17 mouse cellular contexts compared by ENCODE assay signal in the genomic region with DNA sequence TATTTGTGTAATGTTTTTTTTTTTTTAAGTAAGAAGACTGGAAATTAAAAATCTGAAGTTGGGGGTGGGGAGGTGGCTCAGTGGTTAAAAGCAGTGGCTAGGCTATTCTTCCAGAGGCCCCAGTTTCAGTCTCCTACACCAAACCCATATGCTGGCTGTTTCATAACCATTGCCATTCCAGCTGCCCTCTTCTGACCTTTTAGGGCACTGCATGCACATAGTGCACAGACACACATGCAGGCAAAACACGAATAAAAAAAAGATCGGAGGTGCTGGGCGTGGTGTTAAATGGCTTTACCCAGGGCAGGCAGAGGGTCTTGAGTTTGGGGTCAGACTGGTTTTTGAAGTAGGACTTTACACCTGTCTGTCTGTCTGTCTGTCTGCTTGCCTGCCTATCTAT. TPM values are rescaled to one million over a fixed set of nuclear protein-coding genes. Genes with fewer than 3 reads are reported as not detected.
DNase-seq lines count a peak whose midpoint lies in the region; ATAC-seq and TF ChIP-seq lines count a peak whose summit lies in the region.
"Had no signal": no experiment of that assay in that cellular context is flagged by ENCODE, and none has a peak within 500 bp of the region (broad histone marks: within the 10 kb centered on the region; RNA-seq: fewer than 3 reads in every experiment).

No protein-coding gene starts in this region.

- H3K4me1 ChIP-seq in intestine, postnatal 0 days (replicated peaks; ENCODE audit: control insufficient read depth, insufficient read depth, low read length): no peaks in the 10 kb centered on the region
- no peaks in the 10 kb centered on the region for H3K4me1 ChIP-seq in intestine, embryonic 16.5 days (ENCODE audit: control insufficient read depth, insufficient read depth, low read length)
- no peaks in the 10 kb centered on the region for H3K4me1 ChIP-seq in thymus, adult 2 months (replicated peaks; ENCODE audit: control insufficient read depth, insufficient read depth, low read length)
- H3K4me1 ChIP-seq: hindbrain, embryonic 13.5 days; limb, embryonic 10.5 days; midbrain, embryonic 10.5 days had no signal

- no peak overlapping the region for H3K4me3 ChIP-seq in intestine, postnatal 0 days (ENCODE audit: low read depth, low read length)
- no peak overlapping the region for H3K4me3 ChIP-seq in intestine, embryonic 16.5 days (ENCODE audit: low read length)
- H3K4me3 ChIP-seq in thymus, adult 2 months (ENCODE audit: control insufficient read depth, insufficient read depth, low read length): no peak overlapping the region
- H3K4me3 ChIP-seq: hindbrain, embryonic 13.5 days; limb, embryonic 10.5 days; midbrain, embryonic 10.5 days had no signal

- peaks cover 42% of the 10 kb centered on the region for H3K36me3 ChIP-seq in intestine, postnatal 0 days (ENCODE audit: control insufficient read depth, insufficient read depth)
- H3K36me3 ChIP-seq in intestine, embryonic 16.5 days (ENCODE audit: control insufficient read depth, insufficient read depth, low read length): no peaks in the 10 kb centered on the region
- peaks cover 55% of the 10 kb centered on the region for H3K36me3 ChIP-seq in thymus, adult 2 months (ENCODE audit: control insufficient read depth, insufficient read depth, low read length)

- no peaks in the 10 kb centered on the region for H3K27me3 ChIP-seq in intestine, postnatal 0 days (replicated peaks; ENCODE audit: control insufficient read depth, insufficient read depth, low read length)
- no peaks in the 10 kb centered on the region for H3K27me3 ChIP-seq in intestine, embryonic 16.5 days (replicated peaks; ENCODE audit: control insufficient read depth, insufficient read depth, low read length)
- no peaks in the 10 kb centered on the region for H3K27me3 ChIP-seq in thymus, adult 2 months (ENCODE audit: control insufficient read depth, insufficient read depth, low read length)
- H3K27me3 ChIP-seq: hindbrain, embryonic 13.5 days had no signal

- H3K4me2 ChIP-seq in intestine, postnatal 0 days (replicated peaks; ENCODE audit: low read depth): no peak overlapping the region
- H3K4me2 ChIP-seq in intestine, embryonic 16.5 days (ENCODE audit: low read depth, low read length): no peak overlapping the region
- H3K4me2 ChIP-seq: hindbrain, embryonic 13.5 days had no signal

- ATAC-seq in intestine, postnatal 0 days: no peak
- no peak for ATAC-seq in intestine, embryonic 16.5 days
- ATAC-seq: activated CD4-positive, CD25-positive, alpha-beta regulatory T cell, adult 4 months had no signal

- 89% methylated on average over 3 of the region's 3 CpGs for WGBS in intestine, postnatal 0 days
- WGBS in intestine, embryonic 16.5 days: 97% methylated on average over 3 of the region's 3 CpGs
- WGBS in thymus, adult 2 months: 97% methylated on average over 3 of the region's 3 CpGs

- peak; percentile 41 for TF ChIP-seq CTCF in intestine, postnatal 0 days (IDR thresholded peaks at IDR 0.05; ENCODE audit: low read depth)
- no peak for TF ChIP-seq CTCF in thymus, adult 2 months (IDR thresholded peaks at IDR 0.05; ENCODE audit: borderline replicate concordance, control insufficient read depth, extremely low read depth, insufficient read depth, low read length, poor library complexity)

- H3K9me3 ChIP-seq in intestine, postnatal 0 days (ENCODE audit: control insufficient read depth): no peaks in the 10 kb centered on the region
- no peaks in the 10 kb centered on the region for H3K9me3 ChIP-seq in intestine, embryonic 16.5 days (ENCODE audit: control insufficient read depth, low read length)
- H3K9me3 ChIP-seq: hindbrain, embryonic 13.5 days; limb, embryonic 10.5 days; midbrain, embryonic 10.5 days had no signal

- TF ChIP-seq POLR2A in thymus, adult 2 months (IDR thresholded peaks at IDR 0.05; ENCODE audit: control insufficient read depth, extremely low read depth, insufficient read depth, low read length, poor library complexity): no peak

- DNase-seq in thymus, adult 2 months: peak; percentile 10
- no peak for DNase-seq in thymus, postnatal 10 days (ENCODE audit: low spot score in 2 of 2)
- peak; percentile 43 for DNase-seq in induced T-regulatory cell, adult 2 months (ENCODE audit: low read depth)
- no peak for DNase-seq in left cerebral cortex, adult 9 months (ENCODE audit: low spot score in 2 of 2)
- DNase-seq in adrenal gland, adult 8-10 months: no peak
- DNase-seq: cerebellum, adult 8-10 months; lung, adult 18-20 months had no signal

- no peak overlapping the region for H3K27ac ChIP-seq in intestine, postnatal 0 days (ENCODE audit: low read depth, low read length)
- H3K27ac ChIP-seq in intestine, embryonic 16.5 days (ENCODE audit: low read length): no peak overlapping the region
- no peak overlapping the region for H3K27ac ChIP-seq in thymus, adult 2 months (ENCODE audit: control insufficient read depth, insufficient read depth, low read length)
- H3K27ac ChIP-seq: hindbrain, embryonic 13.5 days; limb, embryonic 10.5 days; midbrain, embryonic 10.5 days had no signal

- H3K9ac ChIP-seq in intestine, postnatal 0 days (ENCODE audit: low read depth, low read length): no peak overlapping the region
- H3K9ac ChIP-seq in intestine, embryonic 16.5 days (ENCODE audit: low read depth, low read length): no peak overlapping the region
- H3K9ac ChIP-seq: hindbrain, embryonic 13.5 days had no signal

RNA-seq across cellular contexts. Expression of gene Ccpg1, which starts 20.9 kb away (rescaled TPM):
- polyA plus RNA-seq in intestine, postnatal 0 days (2015; fragmentation: Nextera tagmentation; extraction: Ambion mirVana): 16.2 and 17.4 TPM in 2 replicates
- 23.5 and 24.4 TPM in 2 replicates for polyA plus RNA-seq in intestine, embryonic 16.5 days (2015; fragmentation: Nextera tagmentation; extraction: Ambion mirVana)
- polyA plus RNA-seq in thymus, adult 2 months (2012; rRNA removed): 11.6 and 12.3 TPM in 2 replicates
- total RNA-seq in adrenal gland, adult 8-10 months (2022): 100 to 1,000 TPM; 156 to 205 (median 185) TPM

RNA-seq across cellular contexts. Expression of gene Ccpg1os, which starts 21.0 kb away (rescaled TPM):
- 6.7 and 7.7 TPM in 2 replicates for polyA plus RNA-seq in intestine, postnatal 0 days (2015; fragmentation: Nextera tagmentation; extraction: Ambion mirVana)
- polyA plus RNA-seq in intestine, embryonic 16.5 days (2015; fragmentation: Nextera tagmentation; extraction: Ambion mirVana): 10.4 and 11.3 TPM in 2 replicates
- 5.5 and 6.0 TPM in 2 replicates for polyA plus RNA-seq in thymus, adult 2 months (2012; rRNA removed)
- total RNA-seq in adrenal gland, adult 8-10 months (2022): 10 to 100 TPM; 16.0 to 21.4 (median 19.9) TPM

RNA-seq across cellular contexts. Expression of gene Pigb, which starts 34.0 kb away (rescaled TPM):
- 4.7 and 5.9 TPM in 2 replicates for polyA plus RNA-seq in intestine, postnatal 0 days (2015; fragmentation: Nextera tagmentation; extraction: Ambion mirVana)
- 13.5 and 15.2 TPM in 2 replicates for polyA plus RNA-seq in intestine, embryonic 16.5 days (2015; fragmentation: Nextera tagmentation; extraction: Ambion mirVana)
- 8.2 and 11.7 TPM in 2 replicates for polyA plus RNA-seq in thymus, adult 2 months (2012; rRNA removed)
- 10 to 100 TPM; 15.5 to 26.6 (median 17.7) TPM for total RNA-seq in adrenal gland, adult 8-10 months (2022)

RNA-seq across cellular contexts. Expression of gene Rab27a, which starts 38.5 kb away (rescaled TPM):
- polyA plus RNA-seq in intestine, postnatal 0 days (2015; fragmentation: Nextera tagmentation; extraction: Ambion mirVana): 5.7 and 5.8 TPM in 2 replicates
- polyA plus RNA-seq in intestine, embryonic 16.5 days (2015; fragmentation: Nextera tagmentation; extraction: Ambion mirVana): 9.0 TPM in 2 replicates
- 21.1 and 22.4 TPM in 2 replicates for polyA plus RNA-seq in thymus, adult 2 months (2012; rRNA removed)
- total RNA-seq in adrenal gland, adult 8-10 months (2022): 10 to 100 TPM; 36.8 to 57.3 (median 48.1) TPM

RNA-seq across cellular contexts. Expression of gene Gm44503, which starts 47.5 kb away (rescaled TPM):
- 0.20 TPM in 1 of 2 replicates, not detected in the other for polyA plus RNA-seq in intestine, postnatal 0 days (2015; fragmentation: Nextera tagmentation; extraction: Ambion mirVana)
- not detected in 2 replicates for polyA plus RNA-seq in intestine, embryonic 16.5 days (2015; fragmentation: Nextera tagmentation; extraction: Ambion mirVana)
- polyA plus RNA-seq in thymus, adult 2 months (2012; rRNA removed): not detected in 2 replicates
- not detected for total RNA-seq in adrenal gland, adult 8-10 months (2022)
- total RNA-seq: layer of hippocampus, postnatal 10 days had no signal
- polyA plus RNA-seq: activated CD4-positive, CD25-positive, alpha-beta regulatory T cell, adult 4 months; hindbrain, embryonic 13.5 days; kidney, embryonic 14.5 days; limb, embryonic 10.5 days; midbrain, embryonic 10.5 days; neural tube, embryonic 11.5 days; spleen, adult 2 months had no signal

Comparison
In these comparisons a context has a peak if more than half of its experiments do, and no peak if none do; other contexts are left out.
1. DNase-seq: peak in thymus, adult 2 months (single experiment) and induced T-regulatory cell, adult 2 months (single experiment); none in thymus, postnatal 10 days (0 of 2), left cerebral cortex, adult 9 months (0 of 2) and adrenal gland, adult 8-10 months (single experiment).